Mouse (Mus musculus) megakaryocyte, embryonic 14.5 days (primary cell): ENCODE data around the gene Armc2.

Experiments
- FLI1 ChIP-seq: IDR thresholded peaks from 2 replicates; pipeline ENCODE4 v1.6.1; 2012; ENCODE audit warnings: low read length, inconsistent platforms, mixed read lengths
- GATA1 ChIP-seq: IDR thresholded peaks from 3 replicates; pipeline ENCODE4 v1.6.1; 2012; ENCODE audit warnings: mixed read lengths, low read length, inconsistent platforms, borderline replicate concordance

GRCm38 (mm10) chr10:42021536-42021935 is 3.3 kb upstream of the Armc2 start:
- TF ChIP-seq GATA1 (no peak), FLI1 (no peak)
